Mouse (Mus musculus): ENCODE data around the gene Trmt112.

DNA sequence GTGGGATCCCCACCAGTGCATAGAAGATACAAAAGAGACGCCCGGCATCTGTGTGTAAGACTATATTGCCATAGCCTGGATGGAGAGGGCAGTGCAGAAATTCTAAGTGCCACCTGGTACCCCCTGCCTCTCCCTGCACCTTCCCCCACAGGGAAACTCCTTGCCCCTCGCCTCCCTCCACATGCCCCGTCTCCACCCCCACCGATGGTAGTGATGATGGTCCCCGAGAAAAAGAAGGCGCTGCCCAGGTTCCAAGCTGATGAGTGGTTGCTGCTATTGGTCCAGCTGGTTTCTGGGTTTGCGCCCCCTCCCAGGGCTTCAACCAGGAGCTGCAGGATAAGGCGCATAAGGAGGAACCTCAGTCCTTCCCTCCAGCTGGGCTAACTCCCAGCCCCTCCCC, 18.6 kb downstream of the Trmt112 start:
- TF ChIP-seq POLR2A (IDR thresholded peaks at IDR 0.05; ENCODE audit: borderline replicate concordance, insufficient read depth, low read length) (no peak), CTCF (IDR thresholded peaks at IDR 0.05; ENCODE audit: borderline replicate concordance, insufficient read depth, low read depth, low read length) (no peak)

Data from cerebellum, adult 2 months (tissue).